Mouse (Mus musculus): Measurements from ENCODE around the gene Pcsk5. TPM values are rescaled to one million over a fixed set of nuclear protein-coding genes. Genes with fewer than 3 reads are reported as not detected.
A peak's percentile ranks its signal among the peaks of the same experiment; 100 is the strongest.

Gene Pcsk5
- total RNA-seq, 2 experiments from 2014 or later, result not detected

DNA sequence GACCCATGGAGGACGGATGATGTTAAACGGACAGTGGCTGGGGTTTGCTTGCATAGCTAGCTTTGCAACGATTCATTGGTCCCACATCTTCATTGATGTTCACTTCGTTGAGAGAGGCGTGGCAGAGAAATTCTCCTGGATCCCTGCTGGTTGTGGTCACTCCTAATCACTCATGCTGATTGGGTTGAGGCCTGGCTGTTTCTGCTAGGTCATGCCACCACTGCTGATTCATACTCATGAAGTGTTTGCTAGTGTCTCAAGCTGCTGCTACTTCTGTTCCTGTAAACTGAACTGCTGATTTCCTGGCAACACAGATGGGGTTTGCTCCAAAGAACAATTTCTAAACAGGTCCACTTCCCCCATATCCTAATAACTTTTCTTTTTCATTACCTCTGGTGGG lies 430.6 kb downstream of the Pcsk5 start:
- no peak for ATAC-seq (ENCODE audit: poor library complexity, severe bottlenecking)

DNA sequence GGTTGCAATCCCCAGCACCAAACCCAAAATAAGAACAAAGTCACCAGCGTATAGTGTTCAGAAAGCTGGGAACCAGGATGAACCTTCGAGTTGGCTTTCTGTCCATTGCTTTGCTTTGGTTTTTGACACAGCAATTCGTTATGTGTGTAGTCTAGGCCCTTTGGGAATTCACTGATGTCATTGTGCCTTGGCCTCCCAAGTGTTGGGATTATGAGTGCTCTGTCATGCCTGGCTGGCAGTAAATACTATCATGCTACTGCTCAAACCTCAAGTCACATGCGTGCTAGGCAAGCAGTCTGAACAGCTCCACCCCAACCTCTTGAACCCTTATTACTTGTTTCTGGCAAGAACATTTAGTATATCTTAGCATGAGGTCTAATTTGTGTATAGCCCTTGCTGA lies 434.3 kb downstream of the Pcsk5 start:
- no peak for ATAC-seq (ENCODE audit: poor library complexity, severe bottlenecking)

DNA sequence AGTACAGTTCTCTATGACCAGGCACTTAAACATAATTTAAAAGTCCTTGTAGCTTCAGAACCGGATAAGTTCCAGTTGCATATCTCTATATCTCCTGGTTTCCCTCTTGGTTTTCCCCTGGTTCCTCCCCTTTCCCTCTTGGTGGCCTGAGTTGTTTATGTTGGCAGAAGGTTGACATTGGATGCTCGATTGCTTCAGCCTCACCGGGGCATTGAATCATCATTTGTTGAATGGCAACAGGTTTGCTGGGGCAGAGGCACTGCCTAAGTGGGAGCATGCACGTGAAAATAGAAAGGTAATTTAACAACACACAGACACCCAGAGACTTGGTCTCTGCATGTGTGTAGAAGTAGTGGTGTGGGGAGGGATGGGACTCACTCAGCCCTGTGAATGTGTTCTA lies 436.9 kb downstream of the Pcsk5 start:
- ATAC-seq (ENCODE audit: poor library complexity, severe bottlenecking), result no peak

DNA sequence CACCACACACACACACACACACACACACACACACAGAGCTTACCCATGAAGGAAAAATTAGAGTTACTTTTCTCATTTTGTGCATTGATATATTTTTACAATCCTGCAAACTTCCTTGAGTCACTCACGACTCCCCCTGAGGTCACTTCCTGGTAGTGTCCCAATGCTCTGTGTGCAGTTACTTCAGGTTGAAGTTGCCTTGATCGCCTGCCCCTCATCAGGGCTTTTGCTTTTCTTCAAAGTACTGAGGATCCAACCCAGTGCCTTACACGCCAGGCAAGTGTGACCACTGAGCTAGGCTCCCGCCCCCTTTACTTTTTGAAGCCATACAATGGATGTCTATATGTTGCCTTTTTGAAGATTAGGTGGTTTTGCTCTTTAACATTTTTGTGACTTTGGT lies 437.5 kb downstream of the Pcsk5 start:
- ATAC-seq (ENCODE audit: poor library complexity, severe bottlenecking), result no peak

DNA sequence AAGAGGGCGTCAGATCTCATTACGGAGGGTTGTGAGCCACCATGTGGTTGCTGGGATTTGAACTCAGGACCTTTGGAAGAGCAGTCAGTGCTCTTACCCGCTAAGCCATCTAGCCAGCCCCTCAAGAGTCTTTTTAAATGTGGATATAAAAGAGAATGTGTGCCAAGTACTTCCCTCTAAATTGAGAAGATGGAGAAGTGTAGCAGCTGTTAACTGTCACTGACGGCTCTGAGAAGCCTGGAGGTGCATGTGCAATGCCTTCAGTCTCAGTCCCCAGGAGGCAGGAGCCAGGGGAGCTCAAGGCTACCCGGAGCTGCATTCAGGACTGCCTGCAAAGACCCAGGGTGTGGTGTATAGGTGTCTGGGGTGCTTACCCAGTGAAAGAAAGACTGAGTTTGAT lies 439.5 kb downstream of the Pcsk5 start:
- ATAC-seq (ENCODE audit: poor library complexity, severe bottlenecking), result no peak

DNA sequence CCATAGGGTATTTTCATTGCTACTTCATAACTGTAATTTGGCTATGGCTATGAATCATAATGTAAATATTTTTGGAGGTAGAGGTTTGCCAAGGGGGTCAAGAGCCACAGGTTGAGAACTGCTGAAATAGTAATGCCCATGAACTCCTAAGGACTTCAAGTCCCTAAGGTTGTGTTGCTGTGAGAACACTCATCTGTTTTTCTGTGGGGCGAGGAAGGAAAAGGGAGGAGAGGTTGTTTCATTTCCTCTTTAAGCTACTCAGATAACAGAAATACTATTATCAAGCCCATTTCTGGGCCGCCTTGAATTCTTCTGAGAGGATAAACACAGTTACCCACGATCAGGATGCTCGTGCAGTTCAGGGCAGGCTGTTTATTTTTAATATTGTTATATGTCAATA lies 440.6 kb downstream of the Pcsk5 start:
- ATAC-seq (ENCODE audit: poor library complexity, severe bottlenecking), result no peak

DNA sequence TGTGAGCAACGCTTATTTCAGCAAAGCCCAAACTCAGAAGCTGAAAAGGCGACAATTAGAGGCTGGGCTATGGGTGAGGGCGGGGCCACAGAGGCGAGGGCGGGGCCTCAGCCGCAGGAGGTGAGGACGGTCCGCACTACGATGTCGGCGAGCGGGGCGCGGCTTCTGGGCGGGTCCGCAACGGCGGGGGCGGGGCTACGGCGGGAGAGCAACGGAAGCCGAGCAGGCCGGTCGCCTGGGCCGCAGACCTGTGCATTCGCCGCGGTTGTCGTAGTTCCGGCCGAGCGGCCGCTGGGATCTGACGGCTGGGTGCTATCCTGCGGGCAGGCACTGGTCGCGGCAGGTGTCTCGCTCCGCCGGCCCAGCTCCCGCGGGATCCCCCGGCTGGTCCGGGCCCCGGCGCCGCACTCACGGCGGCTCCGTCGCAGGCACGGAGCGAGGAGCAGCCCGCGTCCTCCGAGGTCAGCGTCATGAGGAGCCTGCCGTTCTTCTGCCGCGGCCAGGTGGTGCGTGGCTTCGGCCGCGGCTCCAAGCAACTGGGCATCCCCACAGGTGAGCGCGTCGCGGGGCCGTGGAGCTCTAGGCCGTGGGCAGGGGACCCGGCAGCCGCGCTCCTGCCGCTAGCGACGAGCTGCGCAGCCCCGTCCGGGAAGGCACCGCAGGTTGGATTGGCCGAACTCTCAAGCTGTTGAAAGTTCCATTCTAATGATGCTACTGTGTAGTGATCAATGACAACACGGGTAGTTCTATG lies 443.4 kb downstream of the Pcsk5 start, which contains the start of gene Rfk:
Rfk (plus strand) TSS at position 203 of the 751 bp plus-strand sequence.
- peak; percentile 98 for ATAC-seq (ENCODE audit: poor library complexity, severe bottlenecking)

DNA sequence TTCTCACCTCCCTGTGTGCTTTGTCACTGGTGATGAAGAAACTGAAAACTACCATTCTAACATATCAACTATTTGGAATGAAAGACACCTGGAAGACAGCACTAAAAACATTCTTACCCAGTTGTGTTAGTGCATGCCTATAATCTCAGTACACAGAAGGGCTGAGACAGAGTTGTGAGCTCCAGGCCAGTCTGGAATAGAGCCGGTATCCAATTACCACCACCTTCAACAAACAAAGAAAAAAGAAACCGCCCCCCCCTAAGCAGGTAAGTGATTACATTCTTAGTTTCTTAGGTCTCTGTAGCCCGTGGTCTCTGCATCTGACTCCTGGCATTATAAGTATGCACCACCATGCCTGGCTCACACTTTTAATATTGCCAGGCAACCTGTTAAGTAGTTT lies 444.6 kb downstream of the Pcsk5 start:
- ATAC-seq (ENCODE audit: poor library complexity, severe bottlenecking), result no peak

DNA sequence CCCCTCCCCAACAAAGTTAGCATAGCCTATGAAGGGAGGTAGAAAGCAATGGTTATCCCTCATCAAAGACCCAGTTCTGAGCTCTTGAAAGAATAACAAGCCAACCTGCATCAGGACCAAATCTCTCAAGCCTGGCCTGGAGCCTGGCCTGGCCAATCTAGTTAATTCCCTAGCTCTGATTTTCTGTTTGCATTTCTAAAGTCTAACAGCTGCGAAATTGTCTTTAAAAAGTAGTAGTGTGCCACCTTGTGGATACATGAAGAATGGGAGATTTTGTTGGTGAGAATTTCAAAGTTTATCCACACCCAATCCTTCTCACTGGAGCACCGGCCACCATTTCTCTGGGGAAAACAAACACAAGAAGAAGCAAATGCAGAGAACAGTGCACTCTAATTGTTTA lies 449.0 kb downstream of the Pcsk5 start:
- peak; percentile 65 for ATAC-seq (ENCODE audit: poor library complexity, severe bottlenecking)

DNA sequence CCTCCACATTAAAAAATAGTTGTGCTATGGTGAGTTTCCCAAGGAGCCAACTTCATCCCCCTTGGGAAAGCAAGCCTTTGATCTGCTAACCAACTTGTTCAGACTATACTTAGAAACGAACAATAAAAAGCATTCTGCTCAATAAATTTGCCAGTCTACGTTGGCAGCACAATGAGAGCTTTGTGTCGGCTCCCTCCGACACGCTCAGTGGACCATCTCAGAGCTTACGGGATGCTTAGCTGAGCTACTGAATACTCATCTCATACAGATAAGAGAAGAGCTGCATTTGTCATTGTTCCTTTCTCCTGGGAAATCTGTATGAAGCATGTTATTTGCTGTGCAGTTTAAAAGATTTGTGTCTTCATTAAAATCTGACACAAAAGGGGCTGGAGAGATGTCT lies 451.0 kb downstream of the Pcsk5 start:
- no peak for ATAC-seq (ENCODE audit: poor library complexity, severe bottlenecking)

DNA sequence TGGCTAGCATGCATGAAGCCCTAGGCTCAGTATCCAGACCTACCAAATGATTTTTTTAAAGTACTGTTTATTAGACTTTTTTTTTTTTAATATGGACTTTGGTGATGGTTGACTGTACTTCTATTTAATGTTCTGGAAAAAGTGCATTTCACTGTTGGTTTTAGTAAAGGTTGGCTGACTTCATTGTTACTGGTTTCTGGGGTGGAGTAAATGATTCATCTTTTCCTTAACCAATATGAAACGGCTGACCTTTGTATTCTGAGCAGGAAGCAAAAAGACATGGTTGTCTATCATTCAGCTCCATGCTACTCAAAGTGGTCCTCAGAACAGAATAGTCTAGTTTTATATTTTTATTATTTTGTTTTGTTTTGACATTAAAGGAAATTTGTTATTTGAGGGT lies 452.0 kb downstream of the Pcsk5 start:
- no peak for ATAC-seq (ENCODE audit: poor library complexity, severe bottlenecking)

DNA sequence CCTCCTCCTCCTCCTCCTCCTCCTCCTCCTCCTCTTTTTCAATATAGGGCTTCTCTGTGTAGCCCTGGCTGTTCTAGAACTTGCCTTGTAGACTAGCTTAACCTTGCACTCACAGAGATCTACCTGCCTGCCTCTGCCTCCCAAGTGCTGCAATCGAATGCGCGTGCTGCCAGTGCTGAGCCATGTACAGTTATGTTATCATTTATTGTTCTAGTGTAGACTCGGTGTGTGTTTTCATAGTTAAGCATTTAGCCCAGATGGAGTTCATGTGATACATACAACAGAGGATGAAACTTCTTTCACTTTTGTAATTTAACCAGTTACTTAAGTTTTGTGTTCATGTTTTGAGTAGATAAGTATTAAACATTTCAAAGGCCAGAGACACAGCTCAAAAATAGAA lies 452.4 kb downstream of the Pcsk5 start:
- no peak for ATAC-seq (ENCODE audit: poor library complexity, severe bottlenecking)

DNA sequence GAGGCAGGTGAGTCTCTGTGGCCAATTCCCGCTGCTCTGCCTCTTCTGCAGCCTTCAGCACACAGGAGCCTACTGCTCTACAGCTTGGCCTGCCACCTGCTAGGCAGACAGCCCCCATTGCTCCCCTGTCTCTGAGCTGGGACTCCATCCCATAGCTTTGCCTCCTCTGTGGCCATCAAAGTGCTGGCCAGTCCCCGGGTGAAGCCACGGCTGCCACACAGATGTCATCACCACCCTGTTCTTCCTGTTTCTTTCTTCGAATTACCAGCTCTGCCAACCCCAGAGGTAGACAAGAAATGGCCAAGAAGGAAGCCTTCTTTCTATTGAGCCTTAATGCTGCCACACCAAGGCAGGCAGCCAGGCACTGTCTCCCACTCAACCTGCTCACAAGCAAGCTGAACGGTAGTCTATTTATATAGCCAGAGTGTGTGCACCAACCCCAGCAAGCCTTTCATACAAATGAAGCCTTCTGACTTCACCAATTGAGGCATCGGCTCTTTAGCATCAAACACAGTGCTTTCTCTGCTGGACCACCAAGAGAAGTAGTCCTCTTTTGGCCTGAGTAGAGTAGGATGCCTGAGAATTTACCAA lies 454.5 kb downstream of the Pcsk5 start:
- peak; percentile 77 for ATAC-seq (ENCODE audit: poor library complexity, severe bottlenecking)

Measured in megakaryocyte, adult 5-6 weeks (primary cell).